Mouse (Mus musculus): ENCODE data around the gene Kcne1.

- TF ChIP-seq CTCF (IDR thresholded peaks at IDR 0.05; ENCODE audit: borderline replicate concordance, control insufficient read depth, extremely low read depth, insufficient read depth, low read length, poor library complexity): no peak
- TF ChIP-seq POLR2A (IDR thresholded peaks at IDR 0.05; ENCODE audit: control insufficient read depth, extremely low read depth, insufficient read depth, low read length, poor library complexity): no peak
These were observed 56.8 kb downstream of the Kcne1 start for GRCm38 (mm10) chr16:92302506-92302905.

All from thymus, adult 2 months (tissue).